Mouse (Mus musculus) T-cell, adult 2 months (primary cell): Measurements from ENCODE around the gene Gm7138.
"Not testable (repeated sequence)": the region's sequence is repeated elsewhere in the genome, so short reads cannot be mapped to it uniquely, and the experiment has no call there.

Source experiments
- DNase-seq: peaks from one replicate; pipeline ENCODE4 v3.0.0; 2022; ENCODE audit warnings: low spot score

The Gm7138 gene

DNA sequence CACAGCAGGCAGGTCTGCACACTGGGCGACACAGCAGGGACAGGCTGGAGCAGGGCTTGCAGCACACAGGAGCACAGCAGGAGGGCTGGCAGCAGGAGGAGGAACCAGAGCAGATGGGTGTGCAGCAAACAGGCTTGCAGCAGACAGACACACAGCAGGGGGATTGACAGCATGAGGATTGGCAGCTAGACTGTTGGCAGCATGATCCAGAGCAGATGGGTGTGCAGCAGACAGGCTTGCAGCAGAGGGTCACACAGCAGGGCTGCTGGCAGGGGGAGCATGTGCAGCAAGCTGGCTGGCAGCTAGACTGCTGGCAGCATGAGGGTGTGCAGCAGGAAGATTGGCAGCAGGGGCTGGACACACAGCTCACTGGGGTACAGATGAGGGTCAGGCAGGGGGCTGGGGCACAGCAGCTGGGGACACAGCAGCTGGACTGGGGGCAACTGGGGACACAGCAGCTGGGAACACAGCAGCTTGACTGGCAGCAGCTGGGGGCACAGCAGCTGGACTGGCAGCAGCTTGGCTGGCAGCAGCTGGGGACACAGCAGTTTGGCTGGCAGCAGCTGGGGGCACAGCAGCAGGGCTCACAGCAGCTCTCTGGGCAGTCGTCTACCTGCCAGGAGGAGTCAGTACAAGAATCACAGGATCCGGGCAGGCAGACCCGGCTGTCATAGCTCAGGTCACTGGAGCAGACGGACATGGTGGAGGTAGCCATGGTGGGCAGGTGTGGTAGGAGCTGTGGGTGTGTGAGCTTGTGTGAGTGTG lies 34.6 kb downstream of the Gm7138 start, which contains the start of gene Gm18596:
Gene Gm18596, minus strand, starts transcription at position 715 of the 765 bp plus-strand sequence.
- DNase-seq, result not testable (repeated sequence)

GRCm38 (mm10) chr10:77738929-77739328 lies 37.8 kb downstream of the Gm7138 start:
- no peak for DNase-seq

GRCm38 (mm10) chr10:77735928-77736327 lies 40.8 kb downstream of the Gm7138 start:
- DNase-seq, result no peak

- DNase-seq, result no peak
Measured at GRCm38 (mm10) chr10:77729241-77729640, 47.5 kb downstream of the Gm7138 start.

DNA sequence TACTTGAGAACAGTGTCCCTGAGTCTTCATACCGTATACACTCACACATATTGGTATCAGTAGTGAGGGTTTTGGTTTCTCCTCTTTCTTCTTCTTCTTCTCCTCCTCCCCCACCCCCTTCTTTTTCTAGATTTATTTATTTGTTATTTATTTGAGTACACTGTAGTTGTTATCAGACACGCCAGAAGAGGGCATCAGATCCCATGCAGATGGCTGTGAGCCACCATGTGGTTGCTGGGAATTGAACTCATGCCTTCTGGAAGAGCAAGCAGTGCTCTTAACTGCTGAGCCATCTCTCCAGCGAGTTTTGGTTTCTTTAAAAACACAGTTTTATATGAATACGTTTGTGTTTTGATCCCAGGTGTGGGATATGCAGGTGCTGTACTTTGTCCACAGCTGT lies 48.5 kb downstream of the Gm7138 start:
- no peak for DNase-seq
